Mouse (Mus musculus): ENCODE data around the gene Itpk1. TPM values are rescaled to one million over a fixed set of nuclear protein-coding genes. Genes with fewer than 3 reads are reported as not detected.

Gene Itpk1
- polyA plus RNA-seq, 1 experiment from 2014 or later, result 8.8 TPM

DNA sequence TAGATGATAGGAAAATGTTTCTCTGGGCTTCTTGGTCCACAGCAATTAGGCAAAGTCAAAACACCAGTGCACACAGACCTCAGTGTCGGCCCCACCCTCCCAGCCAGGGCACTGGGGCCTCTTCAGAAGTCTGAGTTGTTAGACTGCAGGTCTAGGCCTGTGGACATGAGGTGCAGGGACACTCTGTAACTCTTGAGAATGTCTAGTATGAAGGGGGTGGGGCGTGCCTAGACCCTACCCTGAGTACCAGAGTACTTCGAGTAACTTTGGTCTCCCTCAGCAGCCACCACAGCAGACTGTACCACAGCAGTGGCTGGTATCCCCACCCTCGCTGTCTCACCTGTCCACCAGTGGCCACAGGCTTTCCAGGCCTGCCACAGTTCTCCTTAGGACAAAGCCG, 18.4 kb downstream of the Itpk1 start:
- Histone ChIP-seq H3K27ac (ENCODE audit: low read length) (no peak overlapping the region), H3K36me3 (ENCODE audit: control insufficient read depth, insufficient read depth) (no peaks in the 10 kb centered on the region), H3K27me3 (ENCODE audit: control insufficient read depth, insufficient read depth, low read length) (no peaks in the 10 kb centered on the region), H3K4me1 (ENCODE audit: control insufficient read depth, insufficient read depth, low read length) (peaks cover 29% of the 10 kb centered on the region), H3K9ac (ENCODE audit: low read length) (no peak overlapping the region), H3K4me2 (ENCODE audit: low read depth, low read length) (no peak overlapping the region), H3K4me3 (ENCODE audit: low read length) (no peak overlapping the region), H3K9me3 (replicated peaks; ENCODE audit: control insufficient read depth, low read length) (peaks cover 3% of the 10 kb centered on the region)
- 84% methylated on average over 5 of the region's 5 CpGs for WGBS
- ATAC-seq (replicated peaks; ENCODE audit: extremely low read depth, insufficient read depth, low FRiP score), result no peak

DNA sequence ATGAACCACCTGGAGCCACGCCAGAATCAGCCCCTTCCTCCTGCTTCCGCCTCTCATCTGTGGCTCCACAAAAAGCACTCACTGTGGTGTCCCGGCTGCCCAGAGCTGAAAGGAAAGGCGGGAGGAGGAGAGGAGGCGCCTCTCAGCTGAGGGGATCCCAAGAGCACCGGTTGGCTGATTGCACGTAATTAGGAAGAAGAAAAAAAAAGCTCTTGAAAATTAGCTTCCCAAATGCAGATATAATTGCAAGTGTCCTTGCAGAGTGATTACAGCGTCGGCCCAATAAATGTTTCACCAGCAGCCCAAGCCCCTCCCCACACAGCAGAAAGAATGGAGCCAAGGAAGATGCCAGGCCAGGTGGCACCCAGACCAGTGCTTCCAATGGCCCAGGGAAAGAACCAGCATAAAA, 19.2 kb downstream of the Itpk1 start:
- 40% methylated on average over 9 of the region's 9 CpGs for WGBS
- no peaks in the 10 kb centered on the region for H3K36me3 ChIP-seq (ENCODE audit: control insufficient read depth, insufficient read depth)
- peaks cover 26% of the 10 kb centered on the region for H3K4me1 ChIP-seq (ENCODE audit: control insufficient read depth, insufficient read depth, low read length)
- peaks cover 3% of the 10 kb centered on the region for H3K9me3 ChIP-seq (replicated peaks; ENCODE audit: control insufficient read depth, low read length)
- no peak for ATAC-seq (replicated peaks; ENCODE audit: extremely low read depth, insufficient read depth, low FRiP score)
- H3K4me3 ChIP-seq (ENCODE audit: low read length), result no peak overlapping the region
- no peak overlapping the region for H3K4me2 ChIP-seq (ENCODE audit: low read depth, low read length)
- H3K9ac ChIP-seq (ENCODE audit: low read length), result no peak overlapping the region
- no peak overlapping the region for H3K27ac ChIP-seq (ENCODE audit: low read length)
- H3K27me3 ChIP-seq (ENCODE audit: control insufficient read depth, insufficient read depth, low read length), result no peaks in the 10 kb centered on the region

DNA sequence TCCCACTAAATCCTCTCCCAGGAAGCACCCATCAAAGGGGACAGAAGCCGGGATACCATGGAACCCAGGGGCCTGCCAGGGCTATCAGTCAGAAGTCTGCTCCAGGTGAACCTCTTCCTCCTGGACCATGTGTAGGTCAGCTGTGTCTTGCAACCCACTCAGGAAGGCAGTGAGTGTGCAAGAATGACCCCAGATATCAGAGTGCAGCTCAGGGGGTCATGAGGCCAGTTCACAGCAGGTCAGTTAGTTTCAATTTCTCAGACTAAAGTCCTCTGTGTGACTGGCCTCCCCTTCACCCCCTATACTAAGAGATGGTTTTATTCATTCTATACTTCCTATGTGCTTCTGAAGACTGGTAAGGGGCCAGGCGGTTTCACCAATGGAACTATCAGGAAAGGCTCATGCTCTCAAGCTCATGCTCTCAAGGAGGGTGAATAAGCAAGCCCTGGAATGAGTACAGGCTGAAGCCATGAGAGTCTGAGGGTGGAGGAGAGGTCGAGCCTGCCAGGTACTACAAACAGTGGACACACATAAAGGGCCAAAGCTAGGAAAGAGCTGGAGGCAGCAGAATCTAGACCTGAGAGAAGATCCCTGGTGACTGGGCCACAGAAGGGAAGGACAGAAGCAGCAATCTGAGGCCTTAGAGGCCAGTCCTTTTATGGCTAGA, 19.9 kb downstream of the Itpk1 start:
- 65% methylated on average over 3 of the region's 3 CpGs for WGBS

DNA sequence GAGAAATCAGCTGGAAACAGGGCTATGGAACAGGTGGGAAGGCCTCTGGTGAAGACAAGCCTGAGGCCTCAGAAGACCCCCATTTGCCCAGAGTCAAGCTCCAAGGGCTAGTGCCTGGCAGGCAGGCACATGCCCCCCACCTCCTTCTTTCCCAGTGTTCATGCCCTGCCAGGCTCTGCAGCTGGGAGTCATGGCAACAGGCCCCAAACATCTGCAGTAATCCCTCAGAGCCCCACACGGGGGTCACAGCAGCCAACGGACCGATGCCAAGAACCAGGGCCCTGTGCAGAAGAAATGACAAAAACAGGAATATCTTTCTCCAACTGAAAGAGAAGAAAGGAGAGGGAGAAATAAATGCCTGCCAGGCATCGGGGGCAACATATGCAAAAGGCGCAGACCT, 20.8 kb downstream of the Itpk1 start:
- no peak overlapping the region for H3K4me2 ChIP-seq (ENCODE audit: low read depth, low read length)
- no peaks in the 10 kb centered on the region for H3K36me3 ChIP-seq (ENCODE audit: control insufficient read depth, insufficient read depth)
- 81% methylated on average over 5 of the region's 5 CpGs for WGBS
- H3K4me1 ChIP-seq (ENCODE audit: control insufficient read depth, insufficient read depth, low read length), result peaks cover 28% of the 10 kb centered on the region
- H3K9ac ChIP-seq (ENCODE audit: low read length), result no peak overlapping the region
- no peak for ATAC-seq (replicated peaks; ENCODE audit: extremely low read depth, insufficient read depth, low FRiP score)
- no peaks in the 10 kb centered on the region for H3K27me3 ChIP-seq (ENCODE audit: control insufficient read depth, insufficient read depth, low read length)
- H3K4me3 ChIP-seq (ENCODE audit: low read length), result no peak overlapping the region
- H3K27ac ChIP-seq (ENCODE audit: low read length), result no peak overlapping the region
- H3K9me3 ChIP-seq (replicated peaks; ENCODE audit: control insufficient read depth, low read length), result peaks cover 3% of the 10 kb centered on the region

More for the DNA sequence above, 19.9 kb downstream of the Itpk1 start:
- no peak overlapping the region for H3K9ac ChIP-seq (ENCODE audit: low read length)
- no peak overlapping the region for H3K4me3 ChIP-seq (ENCODE audit: low read length)
- no peak for ATAC-seq (replicated peaks; ENCODE audit: extremely low read depth, insufficient read depth, low FRiP score)
- peaks cover 26% of the 10 kb centered on the region for H3K4me1 ChIP-seq (ENCODE audit: control insufficient read depth, insufficient read depth, low read length)
- no peak overlapping the region for H3K4me2 ChIP-seq (ENCODE audit: low read depth, low read length)
- H3K27me3 ChIP-seq (ENCODE audit: control insufficient read depth, insufficient read depth, low read length), result no peaks in the 10 kb centered on the region
- H3K27ac ChIP-seq (ENCODE audit: low read length), result no peak overlapping the region
- H3K9me3 ChIP-seq (replicated peaks; ENCODE audit: control insufficient read depth, low read length), result peaks cover 3% of the 10 kb centered on the region
- no peaks in the 10 kb centered on the region for H3K36me3 ChIP-seq (ENCODE audit: control insufficient read depth, insufficient read depth)

DNA sequence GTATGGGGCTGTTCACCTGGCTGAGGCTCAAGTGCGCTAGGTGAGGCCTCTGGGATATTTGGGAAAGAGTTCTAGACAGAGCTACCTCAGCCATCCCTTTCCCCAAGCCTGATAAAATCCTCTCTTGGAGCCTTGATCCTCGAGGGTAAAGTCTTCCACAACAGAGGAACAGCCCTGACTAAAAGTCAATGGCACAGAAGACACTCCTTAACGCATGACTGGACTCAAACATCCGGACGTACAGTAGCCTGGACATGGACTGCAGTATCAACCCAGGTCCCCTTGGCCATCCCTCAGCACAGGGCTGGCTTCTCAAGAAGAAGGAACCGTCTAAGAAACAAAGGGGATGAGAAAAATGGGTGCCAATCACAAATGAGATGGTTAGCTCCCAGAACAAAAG, 21.3 kb downstream of the Itpk1 start:
- no peaks in the 10 kb centered on the region for H3K27me3 ChIP-seq (ENCODE audit: control insufficient read depth, insufficient read depth, low read length)
- ATAC-seq (replicated peaks; ENCODE audit: extremely low read depth, insufficient read depth, low FRiP score), result no peak
- peaks cover 30% of the 10 kb centered on the region for H3K4me1 ChIP-seq (ENCODE audit: control insufficient read depth, insufficient read depth, low read length)
- H3K9me3 ChIP-seq (replicated peaks; ENCODE audit: control insufficient read depth, low read length), result peaks cover 3% of the 10 kb centered on the region
- no peaks in the 10 kb centered on the region for H3K36me3 ChIP-seq (ENCODE audit: control insufficient read depth, insufficient read depth)
- 81% methylated on average over 6 of the region's 6 CpGs for WGBS
- no peak overlapping the region for H3K4me2 ChIP-seq (ENCODE audit: low read depth, low read length)
- H3K9ac ChIP-seq (ENCODE audit: low read length), result no peak overlapping the region
- H3K27ac ChIP-seq (ENCODE audit: low read length), result no peak overlapping the region
- H3K4me3 ChIP-seq (ENCODE audit: low read length), result no peak overlapping the region

DNA sequence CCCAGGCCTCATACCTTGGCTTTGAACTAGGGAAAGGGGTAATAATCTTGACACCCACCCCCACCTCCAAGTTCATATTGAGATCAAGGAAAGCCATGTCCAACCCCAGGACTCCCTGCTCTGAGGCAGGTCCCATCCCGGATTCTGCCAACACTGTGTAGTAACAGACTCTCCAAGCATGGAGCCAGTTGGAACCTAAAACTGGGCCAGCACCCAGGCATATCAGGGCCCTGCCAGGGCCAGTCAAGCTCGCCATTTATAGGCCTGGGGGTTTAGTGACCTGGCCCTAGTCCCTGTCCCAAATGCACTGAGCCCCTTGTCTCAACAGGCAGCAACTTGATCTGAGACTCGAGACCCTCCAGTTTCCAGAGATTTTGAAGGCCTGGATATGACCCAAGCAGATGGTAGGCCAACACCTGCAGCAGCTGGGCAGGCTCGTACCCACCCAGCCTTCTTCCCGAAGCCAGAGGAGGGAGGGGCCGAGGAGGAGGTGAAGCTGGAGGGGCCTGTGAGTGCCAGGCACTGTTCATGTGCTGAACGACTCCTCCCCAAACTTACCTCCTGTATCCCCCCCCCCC, 21.9 kb downstream of the Itpk1 start:
- no peak overlapping the region for H3K27ac ChIP-seq (ENCODE audit: low read length)
- no peak overlapping the region for H3K4me3 ChIP-seq (ENCODE audit: low read length)
- peaks cover 3% of the 10 kb centered on the region for H3K9me3 ChIP-seq (replicated peaks; ENCODE audit: control insufficient read depth, low read length)
- peaks cover 30% of the 10 kb centered on the region for H3K4me1 ChIP-seq (ENCODE audit: control insufficient read depth, insufficient read depth, low read length)
- 79% methylated on average over 7 of the region's 7 CpGs for WGBS
- no peak overlapping the region for H3K9ac ChIP-seq (ENCODE audit: low read length)
- no peak for ATAC-seq (replicated peaks; ENCODE audit: extremely low read depth, insufficient read depth, low FRiP score)
- no peaks in the 10 kb centered on the region for H3K27me3 ChIP-seq (ENCODE audit: control insufficient read depth, insufficient read depth, low read length)
- H3K36me3 ChIP-seq (ENCODE audit: control insufficient read depth, insufficient read depth), result no peaks in the 10 kb centered on the region
- H3K4me2 ChIP-seq (ENCODE audit: low read depth, low read length), result no peak overlapping the region

DNA sequence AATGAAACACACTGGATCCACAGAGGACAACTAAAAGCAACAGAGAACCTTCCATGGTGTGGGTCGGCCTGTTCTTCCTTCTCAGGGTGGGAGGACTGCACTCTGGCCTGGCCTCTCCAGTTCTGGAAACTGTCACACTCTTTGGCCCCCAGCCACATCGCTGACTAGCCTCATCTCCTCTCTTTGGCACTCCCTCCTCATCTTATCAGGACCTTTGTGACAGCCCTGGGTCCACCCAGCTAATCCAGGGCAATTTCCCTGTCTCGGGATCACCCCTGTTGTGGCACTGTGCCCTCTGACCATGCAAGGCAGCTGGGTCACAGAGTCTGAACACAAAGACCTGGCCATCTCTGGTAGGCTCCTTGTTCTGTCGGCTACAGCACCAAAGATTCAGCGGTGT, 22.6 kb downstream of the Itpk1 start:
- 42% methylated on average over 5 of the region's 5 CpGs for WGBS
- Histone ChIP-seq H3K9ac (ENCODE audit: low read length) (no peak overlapping the region), H3K27me3 (ENCODE audit: control insufficient read depth, insufficient read depth, low read length) (no peaks in the 10 kb centered on the region), H3K4me3 (ENCODE audit: low read length) (no peak overlapping the region), H3K27ac (ENCODE audit: low read length) (peak overlapping the region; percentile 43), H3K4me2 (ENCODE audit: low read depth, low read length) (no peak overlapping the region), H3K4me1 (ENCODE audit: control insufficient read depth, insufficient read depth, low read length) (peaks cover 30% of the 10 kb centered on the region), H3K9me3 (replicated peaks; ENCODE audit: control insufficient read depth, low read length) (no peaks in the 10 kb centered on the region), H3K36me3 (ENCODE audit: control insufficient read depth, insufficient read depth) (no peaks in the 10 kb centered on the region)
- peak; percentile 72 for ATAC-seq (replicated peaks; ENCODE audit: extremely low read depth, insufficient read depth, low FRiP score)

DNA sequence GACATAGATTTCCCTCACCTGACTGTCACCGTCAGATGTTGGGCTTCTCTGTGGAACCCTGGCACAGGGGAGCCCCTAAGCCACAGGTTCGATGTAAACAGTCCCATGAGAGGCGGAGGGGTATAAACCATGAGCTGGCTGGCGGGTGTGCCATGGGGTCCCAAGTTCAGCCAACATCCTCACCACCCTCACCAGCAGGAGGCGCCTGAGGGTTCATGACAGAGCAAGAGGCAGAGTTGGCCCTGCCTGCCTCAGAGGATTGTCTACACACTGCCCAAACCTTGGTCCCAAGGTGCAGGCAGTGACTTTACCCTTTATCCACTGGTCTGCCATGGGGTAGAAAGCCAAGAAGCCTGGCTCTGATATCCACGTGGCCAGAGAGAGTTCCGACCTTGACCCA, 23.1 kb downstream of the Itpk1 start:
- H3K36me3 ChIP-seq (ENCODE audit: control insufficient read depth, insufficient read depth), result no peaks in the 10 kb centered on the region
- H3K9me3 ChIP-seq (replicated peaks; ENCODE audit: control insufficient read depth, low read length), result no peaks in the 10 kb centered on the region
- no peaks in the 10 kb centered on the region for H3K27me3 ChIP-seq (ENCODE audit: control insufficient read depth, insufficient read depth, low read length)
- peaks cover 30% of the 10 kb centered on the region for H3K4me1 ChIP-seq (ENCODE audit: control insufficient read depth, insufficient read depth, low read length)
- H3K4me3 ChIP-seq (ENCODE audit: low read length), result no peak overlapping the region
- 72% methylated on average over 7 of the region's 7 CpGs for WGBS
- ATAC-seq (replicated peaks; ENCODE audit: extremely low read depth, insufficient read depth, low FRiP score), result no peak
- H3K4me2 ChIP-seq (ENCODE audit: low read depth, low read length), result no peak overlapping the region
- 0 out of 2 replicates have a peak overlapping the region, but pooled peaks have one; percentile 6 for H3K27ac ChIP-seq (ENCODE audit: low read length)
- H3K9ac ChIP-seq (ENCODE audit: low read length), result no peak overlapping the region

DNA sequence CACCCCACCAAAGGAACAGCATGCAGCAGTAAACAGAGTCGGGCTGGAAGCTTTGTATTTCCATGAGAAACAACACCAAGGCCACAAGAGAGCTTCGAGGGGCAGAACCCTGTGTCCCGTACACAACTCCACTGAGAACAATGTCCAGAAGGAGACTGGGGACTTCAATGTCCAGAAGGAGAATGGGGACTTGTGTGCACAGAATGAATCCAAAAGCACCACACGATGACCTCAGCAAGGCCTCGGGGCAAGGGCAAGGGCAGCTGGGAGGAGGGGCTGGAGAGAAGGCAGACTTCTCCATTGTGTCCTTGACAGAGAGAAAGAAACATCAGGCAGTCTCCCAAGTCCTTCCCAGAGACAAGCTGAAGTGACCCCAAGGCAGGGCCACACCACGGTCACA, 25.9 kb downstream of the Itpk1 start:
- H3K27ac ChIP-seq (ENCODE audit: low read length), result no peak overlapping the region
- no peaks in the 10 kb centered on the region for H3K9me3 ChIP-seq (replicated peaks; ENCODE audit: control insufficient read depth, low read length)
- H3K27me3 ChIP-seq (ENCODE audit: control insufficient read depth, insufficient read depth, low read length), result no peaks in the 10 kb centered on the region
- no peak overlapping the region for H3K4me3 ChIP-seq (ENCODE audit: low read length)
- WGBS, result 71% methylated on average over 6 of the region's 6 CpGs
- H3K36me3 ChIP-seq (ENCODE audit: control insufficient read depth, insufficient read depth), result no peaks in the 10 kb centered on the region
- no peak overlapping the region for H3K9ac ChIP-seq (ENCODE audit: low read length)
- H3K4me1 ChIP-seq (ENCODE audit: control insufficient read depth, insufficient read depth, low read length), result peaks cover 24% of the 10 kb centered on the region
- no peak for ATAC-seq (replicated peaks; ENCODE audit: extremely low read depth, insufficient read depth, low FRiP score)
- H3K4me2 ChIP-seq (ENCODE audit: low read depth, low read length), result no peak overlapping the region

Measured in heart, embryonic 16.5 days (tissue).